Mouse (Mus musculus) olfactory bulb, adult 2 months (tissue): ENCODE results near the gene Ccdc13.

Source experiments
- CTCF ChIP-seq: fragments of 200-500 bp; IDR thresholded peaks from 2 replicates; pipeline ENCODE4 v1.5.1; 2012; ENCODE audit warnings: low read depth, mild to moderate bottlenecking, low read length, moderate library complexity; ENCODE audit not compliant: insufficient read depth
- POLR2A ChIP-seq: fragments of 200-500 bp; IDR thresholded peaks from 2 replicates; pipeline ENCODE4 v1.6.1; 2012; ENCODE audit warnings: mild to moderate bottlenecking, low read depth, low read length, moderate library complexity; ENCODE audit not compliant: insufficient read depth

DNA sequence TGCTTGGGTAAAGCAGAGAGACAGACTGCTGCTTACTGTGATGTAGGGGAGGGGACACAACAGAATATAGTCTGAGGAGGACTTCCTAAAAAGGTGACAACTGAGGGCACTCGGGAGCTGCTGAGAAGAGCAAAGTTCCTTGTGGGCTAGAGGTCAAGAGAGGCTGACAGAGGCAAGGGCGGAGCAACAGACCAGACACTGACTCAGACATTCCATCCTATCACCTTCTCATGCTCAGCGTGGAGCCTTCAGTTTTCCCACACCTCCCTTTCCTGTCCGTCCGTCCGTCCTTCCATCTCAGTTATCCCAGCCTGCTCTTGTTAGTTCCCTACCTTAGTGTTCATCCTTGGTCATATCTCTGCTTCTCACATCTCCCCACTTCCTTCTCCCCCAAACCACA is 24.1 kb downstream of the Ccdc13 start:
- no peak for TF ChIP-seq CTCF
- no peak for TF ChIP-seq POLR2A
